Mouse (Mus musculus): ENCODE measurements around the gene Gm10719. TPM values are rescaled to one million over a fixed set of nuclear protein-coding genes. Genes with fewer than 3 reads are reported as not detected.
"Not testable (repeated sequence)": the region's sequence is repeated elsewhere in the genome, so short reads cannot be mapped to it uniquely, and the experiment has no call there.

Gene Gm10719
- total RNA-seq (2021) = under 1 TPM in 1 of 2 experiments, not detected in 1; 0.54 TPM
- long read RNA-seq, experiment 1 = 0 reads
- long read RNA-seq, experiment 2 = 0 reads

DNA sequence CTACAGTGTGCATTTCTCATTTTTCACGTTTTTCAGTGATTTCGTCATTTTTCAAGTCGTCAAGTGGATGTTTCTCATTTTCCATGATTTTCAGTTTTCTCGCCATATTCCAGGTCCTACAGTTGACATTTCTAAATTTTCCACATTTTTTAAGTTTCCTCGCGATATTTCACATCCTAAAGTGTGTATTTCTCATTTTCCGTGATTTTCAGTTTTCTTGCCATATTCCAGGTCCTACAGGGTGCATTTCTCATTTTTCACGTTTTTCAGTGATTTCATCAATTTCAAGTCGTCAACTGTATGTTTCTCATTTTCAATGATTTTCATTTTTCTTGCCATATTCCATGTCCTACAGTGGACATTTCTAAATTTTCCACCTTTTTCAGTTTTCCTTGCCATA, at the start of gene Gm10719:
Gene Gm10719, plus strand, starts transcription at position 301 of the 400 bp plus-strand sequence.
- DNase-seq; intact Hi-C loops (cut with DNase I): not testable (repeated sequence)

GRCm38 (mm10) chr9:3000445-3000972, 16.7 kb upstream of the Gm10719 start, which contains the start of gene Gm10722:
Gene Gm10722 (plus strand): TSS chr9:3000922.
- intact Hi-C loops (cut with DNase I) = not testable (repeated sequence)

GRCm38 (mm10) chr9:3001006-3001405, 16.2 kb upstream of the Gm10719 start:
- intact Hi-C loops (cut with DNase I) = not testable (repeated sequence)
- DNase-seq = peak in 1 of 2 experiments; percentile 70

More at GRCm38 (mm10) chr9:3000445-3000972, 16.7 kb upstream of the Gm10719 start, which contains the start of gene Gm10722:
- peak in 1 of 2 experiments; percentile 46 for DNase-seq

GRCm38 (mm10) chr9:3001948-3002659, 15.1 kb upstream of the Gm10719 start:
- intact Hi-C loops (cut with DNase I) = not testable (repeated sequence)
- peak; percentile 100 for DNase-seq

DNA sequence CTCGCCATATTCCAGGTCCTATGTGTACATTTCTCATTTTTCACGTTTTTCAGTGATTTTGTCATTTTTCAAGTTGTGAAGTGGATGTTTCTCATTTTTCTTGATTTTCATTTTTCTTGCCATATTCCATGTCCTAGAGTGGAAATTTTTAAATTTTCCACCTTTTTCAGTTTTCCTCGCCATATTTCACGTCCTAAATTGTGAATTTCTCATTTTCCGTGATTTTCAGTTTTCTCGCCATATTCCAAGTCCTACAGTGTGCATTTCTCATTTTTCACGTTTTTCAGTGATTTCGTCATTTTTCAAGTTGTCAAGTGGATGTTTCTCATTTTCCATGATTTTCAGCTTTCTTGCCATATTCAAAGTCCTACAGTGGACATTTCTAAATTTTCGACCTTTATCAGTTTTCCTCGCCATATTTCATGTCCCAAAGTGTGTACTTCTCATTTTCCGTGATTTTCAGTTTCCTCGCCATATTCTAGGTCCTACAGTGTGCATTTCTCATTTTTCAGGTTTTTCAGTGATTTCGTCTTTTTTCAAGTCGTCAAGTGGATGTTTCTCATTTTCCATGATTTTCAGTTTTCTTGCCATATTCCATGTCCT, 14.3 kb upstream of the Gm10719 start, which contains the start of gene Gm11168:
Gene Gm11168, plus strand, starts transcription at position 553 of the 603 bp plus-strand sequence.
- DNase-seq; intact Hi-C loops (cut with DNase I): not testable (repeated sequence)

DNA sequence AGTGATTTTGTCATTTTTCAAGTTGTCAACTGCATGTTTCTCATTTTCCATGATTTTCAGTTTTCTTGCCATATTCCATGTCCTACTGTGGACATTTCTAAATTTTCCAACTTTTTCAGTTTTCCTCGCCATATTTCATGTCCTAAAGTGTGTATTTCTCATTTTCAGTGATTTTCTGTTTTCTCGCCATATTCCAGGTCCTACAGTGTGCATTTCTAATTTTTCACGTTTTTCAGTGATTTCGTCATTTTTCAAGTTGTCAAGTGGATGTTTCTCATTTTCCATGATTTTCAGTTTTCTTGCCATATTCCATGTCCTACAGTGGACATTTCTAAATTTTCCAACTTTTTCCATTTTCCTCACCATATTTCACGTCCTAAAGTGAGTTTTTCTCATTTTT, 11.0 kb upstream of the Gm10719 start:
- intact Hi-C loops (cut with DNase I); DNase-seq: not testable (repeated sequence)

DNA sequence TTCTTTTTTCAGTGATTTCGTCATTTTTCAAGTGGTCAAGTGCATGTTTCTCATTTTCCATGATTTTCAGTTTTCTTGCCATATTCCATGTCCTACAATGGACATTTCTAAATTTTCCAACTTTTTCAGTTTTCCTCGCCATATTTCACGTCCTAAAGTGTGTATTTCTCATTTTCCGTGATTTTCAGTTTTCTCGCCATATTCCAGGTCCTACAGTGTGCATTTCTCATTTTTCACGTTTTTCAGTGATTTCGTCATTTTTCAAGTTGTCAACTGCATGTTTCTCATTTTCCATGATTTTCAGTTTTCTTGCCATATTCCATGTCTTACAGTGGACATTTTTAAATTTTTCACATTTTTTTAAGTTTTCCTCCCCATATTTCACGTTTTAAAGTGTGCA, 10.6 kb upstream of the Gm10719 start:
- peak; percentile 37 to 100 for DNase-seq
- intact Hi-C loops (cut with DNase I) = not testable (repeated sequence)

GRCm38 (mm10) chr9:3007272-3007671, 9.9 kb upstream of the Gm10719 start:
- DNase-seq; intact Hi-C loops (cut with DNase I): not testable (repeated sequence)

DNA sequence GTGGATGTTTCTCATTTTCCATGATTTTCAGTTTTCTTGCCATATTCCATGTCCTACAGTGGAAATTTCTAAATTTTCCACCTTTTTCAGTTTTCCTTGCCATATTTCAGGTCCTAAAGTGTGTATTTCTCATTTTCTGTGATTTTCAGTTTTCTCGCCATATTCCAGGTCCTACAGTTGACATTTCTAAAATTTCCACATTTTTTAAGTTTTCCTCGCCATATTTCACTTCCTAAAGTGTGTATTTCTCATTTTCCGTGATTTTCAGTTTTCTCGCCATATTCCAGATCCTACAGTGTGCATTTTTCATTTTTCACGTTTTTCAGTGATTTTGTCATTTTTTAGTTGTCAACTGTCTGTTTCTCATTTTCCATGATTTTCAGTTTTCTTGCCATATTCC, 7.9 kb upstream of the Gm10719 start:
- intact Hi-C loops (cut with DNase I); DNase-seq: not testable (repeated sequence)

DNA sequence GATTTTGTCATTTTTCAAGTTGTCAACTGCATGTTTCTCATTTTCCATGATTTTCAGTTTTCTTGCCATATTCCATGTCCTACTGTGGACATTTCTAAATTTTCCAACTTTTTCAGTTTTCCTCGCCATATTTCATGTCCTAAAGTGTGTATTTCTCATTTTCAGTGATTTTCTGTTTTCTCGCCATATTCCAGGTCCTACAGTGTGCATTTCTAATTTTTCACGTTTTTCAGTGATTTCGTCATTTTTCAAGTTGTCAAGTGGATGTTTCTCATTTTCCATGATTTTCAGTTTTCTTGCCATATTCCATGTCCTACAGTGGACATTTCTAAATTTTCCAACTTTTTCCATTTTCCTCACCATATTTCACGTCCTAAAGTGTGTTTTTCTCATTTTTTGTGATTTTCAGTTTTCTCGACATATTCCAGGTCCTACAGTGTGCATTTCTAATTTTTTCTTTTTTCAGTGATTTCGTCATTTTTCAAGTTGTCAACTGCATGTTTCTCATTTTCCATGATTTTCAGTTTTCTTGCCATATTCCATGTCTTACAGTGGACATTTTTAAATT, 5.1 kb upstream of the Gm10719 start:
- DNase-seq = not testable (repeated sequence)

GRCm38 (mm10) chr9:3012733-3013279, 4.4 kb upstream of the Gm10719 start, which contains the start of gene Gm10721:
Gene Gm10721 (plus strand): TSS chr9:3013140.
- DNase-seq; intact Hi-C loops (cut with DNase I): not testable (repeated sequence)

More for the DNA sequence above, 5.1 kb upstream of the Gm10719 start:
- intact Hi-C loops (cut with DNase I) = not testable (repeated sequence)

DNA sequence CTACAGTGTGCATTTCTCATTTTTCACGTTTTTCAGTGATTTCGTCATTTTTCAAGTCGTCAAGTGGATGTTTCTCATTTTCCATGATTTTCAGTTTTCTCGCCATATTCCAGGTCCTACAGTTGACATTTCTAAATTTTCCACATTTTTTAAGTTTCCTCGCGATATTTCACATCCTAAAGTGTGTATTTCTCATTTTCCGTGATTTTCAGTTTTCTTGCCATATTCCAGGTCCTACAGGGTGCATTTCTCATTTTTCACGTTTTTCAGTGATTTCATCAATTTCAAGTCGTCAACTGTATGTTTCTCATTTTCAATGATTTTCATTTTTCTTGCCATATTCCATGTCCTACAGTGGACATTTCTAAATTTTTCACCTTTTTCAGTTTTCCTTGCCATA, 1.9 kb upstream of the Gm10719 start, which contains the start of gene Gm10720:
Gene Gm10720, plus strand, starts transcription at position 301 of the 400 bp plus-strand sequence.
- intact Hi-C loops (cut with DNase I); DNase-seq: not testable (repeated sequence)

DNA sequence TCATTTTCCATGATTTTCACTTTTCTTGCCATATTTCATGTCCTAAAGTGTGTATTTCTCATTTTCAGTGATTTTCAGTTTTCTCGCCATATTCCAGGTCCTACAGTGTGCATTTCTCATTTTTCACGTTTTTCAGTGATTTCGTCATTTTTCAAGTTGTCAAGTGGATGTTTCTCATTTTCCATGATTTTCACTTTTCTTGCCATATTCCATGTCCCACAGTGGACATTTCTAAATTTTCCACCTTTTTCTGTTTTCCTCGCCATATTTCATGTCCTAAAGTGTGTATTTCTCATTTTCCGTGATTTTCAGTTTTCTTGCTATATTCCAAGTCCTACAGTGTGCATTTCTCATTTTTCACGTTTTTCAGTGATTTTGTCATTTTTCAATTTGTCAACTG, 1.3 kb upstream of the Gm10719 start:
- intact Hi-C loops (cut with DNase I) = not testable (repeated sequence)
- DNase-seq = peak in 1 of 2 experiments; percentile 21

DNA sequence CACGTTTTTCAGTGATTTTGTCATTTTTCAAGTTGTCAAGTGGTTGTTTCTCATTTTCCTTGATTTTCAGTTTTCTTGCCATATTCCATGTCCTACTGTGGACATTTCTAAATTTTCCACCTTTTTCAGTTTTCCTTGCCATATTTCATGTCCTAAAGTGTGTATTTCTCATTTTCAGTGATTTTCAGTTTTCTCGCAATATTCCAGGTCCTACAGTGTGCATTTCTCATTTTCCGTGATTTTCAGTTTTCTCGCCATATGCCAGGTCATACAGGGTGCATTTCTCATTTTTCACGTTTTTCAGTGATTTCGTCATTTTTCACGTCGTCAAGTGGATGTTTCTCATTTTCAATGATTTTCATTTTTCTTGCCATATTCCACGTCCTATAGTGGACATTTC, 1.7 kb downstream of the Gm10719 start:
- DNase-seq = peak; percentile 97 to 100
- intact Hi-C loops (cut with DNase I) = not testable (repeated sequence)

GRCm38 (mm10) chr9:3019835-3020727, 2.9 kb downstream of the Gm10719 start:
- intact Hi-C loops (cut with DNase I) = not testable (repeated sequence)
- peak; percentile 72 to 93 for DNase-seq

DNA sequence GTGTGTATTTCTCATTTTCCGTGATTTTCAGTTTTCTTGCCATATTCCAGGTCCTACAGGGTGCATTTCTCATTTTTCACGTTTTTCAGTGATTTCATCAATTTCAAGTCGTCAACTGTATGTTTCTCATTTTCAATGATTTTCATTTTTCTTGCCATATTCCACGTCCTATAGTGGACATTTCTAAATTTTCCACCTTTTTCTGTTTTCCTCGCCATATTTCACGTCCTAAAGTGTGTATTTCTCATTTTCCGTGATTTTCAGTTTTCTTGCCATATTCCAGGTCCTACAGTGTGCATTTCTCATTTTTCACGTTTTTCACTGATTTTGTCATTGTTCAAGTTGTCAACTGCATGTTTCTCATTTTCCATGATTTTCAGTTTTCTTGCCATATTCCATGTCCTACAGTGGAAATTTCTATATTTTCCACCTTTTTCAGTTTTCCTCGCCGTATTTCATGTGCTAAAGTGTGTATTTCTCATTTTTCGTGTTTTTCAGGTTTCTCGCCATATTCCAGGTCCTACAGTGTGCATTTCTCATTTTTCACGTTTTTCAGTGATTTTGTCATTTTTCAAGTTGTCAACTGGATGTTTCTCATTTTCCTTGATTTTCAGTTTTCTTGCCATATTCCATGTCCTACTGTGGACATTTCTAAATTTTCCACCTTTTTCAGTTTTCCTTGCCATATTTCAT, 5.3 kb downstream of the Gm10719 start:
- intact Hi-C loops (cut with DNase I) = not testable (repeated sequence)
- peak; percentile 54 to 86 for DNase-seq

GRCm38 (mm10) chr9:3023312-3023984, 6.2 kb downstream of the Gm10719 start, which contains the start of gene Gm10718:
Gene Gm10718 (plus strand): TSS chr9:3023547.
- intact Hi-C loops (cut with DNase I) = not testable (repeated sequence)
- DNase-seq = peak; percentile 14 to 70
